Mouse (Mus musculus) mouse embryonic stem cell (cell line): ENCODE measurements around the gene Tmem164.
"Not testable (repeated sequence)": the region's sequence is repeated elsewhere in the genome, so short reads cannot be mapped to it uniquely, and the experiment has no call there.

Source experiments
- in situ Hi-C, 2 experiments: fragments of 300-500 bp; cut with MboI; formaldehyde crosslinking; loops; 1 replicate in 1 of 2; 3 replicates in 1 of 2; pipeline ENCODE4 v1.14.3; 2019 to 2020; ENCODE audit warnings: low sequenced_read_pairs in 2 of 2, low pct_unique_long_range_greater_than_20kb in 1 of 2, mixed read lengths in 1 of 2; ENCODE audit not compliant: unreplicated experiment in 1 of 2

The Tmem164 gene

GRCm38 (mm10) chrX:142681056-142681615 is at the start of gene Tmem164:
Tmem164 (plus strand) TSS chrX:142681406.
- in situ Hi-C loops = no loop called here

GRCm38 (mm10) chrX:142632990-142633389 is 48.2 kb upstream of the Tmem164 start:
- in situ Hi-C loops = not testable (repeated sequence)

DNA sequence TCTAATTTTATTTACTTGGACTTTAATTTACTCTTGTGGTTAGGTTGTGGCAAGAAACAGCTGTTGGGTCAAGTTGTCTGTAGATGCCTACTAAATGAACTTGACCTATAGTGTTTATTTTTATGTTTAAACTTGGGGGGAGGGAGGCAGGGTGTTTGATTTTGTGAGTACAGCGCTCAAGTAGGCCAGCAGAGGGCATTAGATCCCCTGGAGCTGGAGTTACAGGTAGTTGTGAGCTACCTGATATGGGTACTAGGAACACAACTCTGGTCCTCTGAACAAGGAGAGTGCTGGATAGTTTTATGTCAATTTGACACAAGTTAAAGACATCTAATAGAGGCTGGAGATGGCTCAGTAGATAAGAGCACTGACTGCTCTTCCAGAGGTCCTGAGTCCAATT is 34.0 kb upstream of the Tmem164 start:
- in situ Hi-C loops = no loop called here

GRCm38 (mm10) chrX:142650117-142650764 is 31.0 kb upstream of the Tmem164 start:
- in situ Hi-C loops = no loop called here

DNA sequence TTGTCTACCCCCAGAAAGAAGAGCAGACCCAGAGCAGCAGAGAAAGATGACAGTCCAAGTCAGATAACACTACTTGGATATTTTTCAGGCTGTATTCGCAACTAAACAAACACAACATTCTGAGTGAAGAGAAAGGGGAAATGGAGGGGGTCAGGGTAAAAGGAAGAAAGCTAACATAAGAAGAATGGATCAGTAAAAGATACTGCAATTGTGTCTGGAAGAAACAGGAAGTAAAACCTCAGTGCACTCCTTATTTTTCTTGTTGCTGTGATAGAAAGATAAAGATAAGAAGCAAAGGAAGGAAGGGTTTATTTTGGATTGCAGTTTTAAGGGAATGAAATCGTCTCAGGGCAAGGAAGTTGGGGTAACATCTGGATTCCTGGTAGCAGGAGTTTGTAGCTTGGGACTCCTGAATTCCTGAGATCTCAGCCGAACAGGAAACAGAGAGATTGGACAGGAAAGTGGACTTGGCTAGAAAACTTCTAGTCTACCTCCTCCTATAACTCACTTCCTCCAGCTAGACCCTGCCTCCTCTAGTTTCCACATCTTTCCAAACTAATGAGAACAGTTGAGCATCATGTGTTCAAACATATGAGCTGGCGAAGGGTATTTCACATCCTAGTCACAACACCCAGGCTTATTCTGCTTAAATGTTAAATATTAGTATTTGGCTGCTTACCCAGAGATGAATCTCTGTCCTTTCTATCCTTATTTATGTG is 16.3 kb upstream of the Tmem164 start:
- in situ Hi-C loops = no loop called here

DNA sequence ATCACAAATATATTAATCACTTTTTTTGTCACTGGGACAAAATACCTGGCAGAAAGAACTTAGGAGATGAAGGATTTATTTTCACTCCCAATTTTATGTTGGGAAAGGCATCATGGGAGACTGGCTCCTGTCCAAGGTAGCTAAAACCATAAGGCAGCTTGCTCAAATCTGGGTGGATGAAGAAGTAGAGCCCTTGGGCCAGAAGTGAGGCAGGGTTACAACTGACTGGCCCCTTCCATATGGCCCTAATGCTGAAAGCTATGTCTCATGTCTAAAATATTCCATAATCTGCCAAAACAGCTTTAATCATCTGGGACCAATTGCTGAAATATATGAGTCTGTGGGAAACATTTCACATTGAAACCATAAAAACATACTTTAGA is 15.8 kb upstream of the Tmem164 start:
- in situ Hi-C loops = no loop called here

- in situ Hi-C loops = no loop called here
These were observed 11.7 kb upstream of the Tmem164 start for GRCm38 (mm10) chrX:142669312-142670091.

DNA sequence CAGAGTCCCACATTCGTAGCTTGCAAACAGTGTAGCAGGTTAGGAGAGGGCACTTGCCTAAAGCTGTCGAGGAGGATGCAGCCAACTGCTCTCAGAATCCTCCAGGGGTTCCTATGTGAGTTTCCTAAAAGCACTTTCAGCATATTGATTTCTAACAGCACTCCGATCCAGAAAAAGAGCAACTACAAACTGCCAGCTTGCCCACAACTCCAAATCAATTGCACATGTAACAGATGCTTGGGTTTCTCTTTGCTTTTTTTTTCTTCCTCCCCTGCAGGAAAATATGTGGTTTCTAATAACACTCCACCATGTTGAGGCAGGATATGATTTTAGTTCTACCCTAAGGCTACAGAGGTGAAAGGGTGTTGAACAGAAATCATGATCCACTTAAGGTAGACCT is 11.1 kb upstream of the Tmem164 start:
- in situ Hi-C loops = no loop called here

- in situ Hi-C loops = no loop called here
These were observed 10.1 kb upstream of the Tmem164 start for GRCm38 (mm10) chrX:142671141-142671540.

DNA sequence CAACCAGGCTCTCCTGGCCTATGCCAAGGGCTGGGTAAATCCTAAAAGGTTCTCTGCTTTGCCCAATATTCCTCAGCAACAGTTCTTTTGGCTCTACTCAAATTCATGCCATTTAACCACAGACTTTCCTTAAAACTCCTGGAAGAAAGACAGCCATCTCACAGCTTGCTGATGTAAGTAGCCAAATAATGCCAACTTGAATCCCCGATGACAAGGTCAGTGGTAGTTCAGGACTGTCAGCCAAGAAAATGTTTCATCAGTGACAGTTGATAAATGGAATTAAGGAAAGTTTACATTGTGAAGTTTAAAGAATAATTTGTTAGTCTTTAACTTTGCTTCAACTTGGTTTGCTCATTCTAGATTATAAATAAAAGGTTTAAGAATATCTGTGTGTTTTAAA is 8.5 kb upstream of the Tmem164 start:
- in situ Hi-C loops = no loop called here

DNA sequence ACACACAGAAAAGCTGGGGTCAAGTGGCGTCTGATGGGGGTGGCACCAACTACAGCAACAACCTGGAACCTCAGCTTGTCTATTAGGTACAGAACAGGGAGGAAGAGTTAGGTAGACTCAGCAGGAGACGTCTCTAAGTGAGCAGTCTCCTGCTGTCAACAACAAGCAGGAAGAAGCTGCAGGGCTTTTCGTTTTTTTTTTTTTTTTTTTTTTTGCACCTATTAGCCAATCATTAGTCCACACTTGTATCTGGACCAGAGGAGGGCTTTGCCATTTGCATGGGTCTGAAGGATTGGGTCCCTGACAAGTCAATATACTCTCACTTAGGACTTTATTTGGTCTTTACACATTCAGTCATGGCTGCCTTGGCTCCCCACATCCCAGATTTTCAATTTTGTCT is 4.0 kb upstream of the Tmem164 start:
- in situ Hi-C loops = no loop called here

GRCm38 (mm10) chrX:142678499-142679474 is 2.4 kb upstream of the Tmem164 start:
- in situ Hi-C loops = no loop called here

- in situ Hi-C loops = no loop called here
These were observed 1.5 kb upstream of the Tmem164 start for GRCm38 (mm10) chrX:142679502-142680250.

GRCm38 (mm10) chrX:142680391-142681055 is 683 bp upstream of the Tmem164 start:
- in situ Hi-C loops = no loop called here

DNA sequence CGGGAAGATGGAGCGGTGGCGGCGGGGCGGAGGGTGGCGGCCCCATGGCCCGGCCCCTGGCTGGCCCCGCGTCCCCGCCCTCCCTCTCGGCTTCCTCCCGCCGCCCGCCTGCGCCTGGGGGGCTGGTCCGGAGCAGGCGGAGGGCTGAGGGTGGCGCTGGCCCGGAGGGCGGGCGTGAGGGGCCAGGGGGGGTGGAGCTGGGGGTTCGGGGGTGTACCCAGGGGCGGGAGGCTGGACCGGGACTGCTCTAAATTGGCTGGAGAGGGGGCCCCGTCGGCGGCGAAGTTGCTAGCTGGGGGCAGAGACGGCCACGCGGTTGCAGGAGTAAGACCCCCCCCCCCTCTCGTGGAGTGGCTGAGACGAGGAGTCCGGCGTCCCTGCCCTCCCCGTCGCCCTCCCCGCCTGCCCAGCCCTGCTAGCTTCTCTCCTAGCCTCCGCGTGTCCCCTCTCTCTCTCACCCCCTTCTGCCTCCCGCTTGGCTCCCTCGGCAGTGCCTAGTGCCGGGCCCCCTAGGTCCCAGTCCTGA is 473 bp downstream of the Tmem164 start:
- in situ Hi-C loops = no loop called here

- in situ Hi-C loops = no loop called here
These were observed 1.1 kb downstream of the Tmem164 start for GRCm38 (mm10) chrX:142682176-142682820.
